In the genomic region with DNA sequence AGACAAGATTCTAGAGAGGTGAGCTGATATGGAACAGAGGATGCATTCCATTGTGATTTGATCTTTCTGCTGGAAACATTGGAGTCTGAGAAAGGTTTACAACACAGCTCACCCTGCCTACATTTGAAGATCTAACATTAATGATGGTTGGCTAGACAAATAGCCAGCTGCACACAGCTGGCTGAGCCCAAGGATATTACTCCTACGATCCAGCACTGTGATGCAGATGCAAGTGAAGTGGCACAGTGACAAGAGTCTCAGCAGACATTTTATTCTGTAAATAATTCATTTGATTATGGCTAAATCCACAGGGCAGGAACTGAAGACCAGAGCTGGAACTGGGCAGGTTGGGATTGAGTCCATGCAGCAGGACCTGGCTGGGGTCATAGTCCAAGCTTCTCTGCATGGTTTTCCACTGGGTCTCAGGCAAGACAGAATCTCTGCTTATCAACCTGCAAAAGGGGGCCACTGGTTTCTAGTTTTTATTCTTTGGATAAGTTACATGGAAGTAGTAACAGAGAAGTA, we compare ENCODE assay signal across 15 mouse cellular contexts.
DNase-seq lines count a peak whose midpoint lies in the region; ATAC-seq and TF ChIP-seq lines count a peak whose summit lies in the region.
"Had no signal": no experiment of that assay in that cellular context is flagged by ENCODE, and none has a peak within 500 bp of the region (broad histone marks: within the 10 kb centered on the region; RNA-seq: fewer than 3 reads in every experiment).

No protein-coding gene starts in this region.

- TF ChIP-seq POLR2A in lung, adult 2 months (IDR thresholded peaks at IDR 0.05; ENCODE audit: borderline replicate concordance, extremely low read depth, low read depth, low read length), result no peak

- ATAC-seq in lung, embryonic 14.5 days (ENCODE audit: insufficient read depth), result peak; percentile 47
- ATAC-seq: forebrain, embryonic 14.5 days; hindbrain, postnatal 0 days; Patski had no signal

- H3K27me3 ChIP-seq in heart, embryonic 10.5 days (ENCODE audit: insufficient read depth, poor library complexity, severe bottlenecking), result no peaks in the 10 kb centered on the region
- no peaks in the 10 kb centered on the region for H3K27me3 ChIP-seq in lung, embryonic 14.5 days (ENCODE audit: insufficient read depth, low read length)
- H3K27me3 ChIP-seq: neural tube, embryonic 12.5 days; Patski had no signal

- no peak overlapping the region for H3K4me3 ChIP-seq in heart, embryonic 10.5 days
- H3K4me3 ChIP-seq in lung, embryonic 14.5 days (ENCODE audit: low read depth, low read length), result no peak overlapping the region
- no peak overlapping the region for H3K4me3 ChIP-seq in lung, adult 2 months (replicated peaks; ENCODE audit: extremely low read depth, low read depth, low read length)
- H3K4me3 ChIP-seq: neural tube, embryonic 12.5 days had no signal

- TF ChIP-seq CTCF in lung, embryonic 14.5 days (IDR thresholded peaks at IDR 0.05; ENCODE audit: low read depth), result no peak
- no peak for TF ChIP-seq CTCF in lung, adult 2 months (IDR thresholded peaks at IDR 0.05; ENCODE audit: insufficient read depth, low read length)

- no peaks in the 10 kb centered on the region for H3K36me3 ChIP-seq in heart, embryonic 10.5 days
- no peaks in the 10 kb centered on the region for H3K36me3 ChIP-seq in lung, embryonic 14.5 days (ENCODE audit: insufficient read depth)
- H3K36me3 ChIP-seq: neural tube, embryonic 12.5 days had no signal

- H3K27ac ChIP-seq in heart, embryonic 10.5 days, result no peak overlapping the region
- H3K27ac ChIP-seq in lung, embryonic 14.5 days (ENCODE audit: low read depth), result no peak overlapping the region
- H3K27ac ChIP-seq: hindbrain, postnatal 0 days; liver, embryonic 14.5 days; neural tube, embryonic 12.5 days had no signal

- H3K4me2 ChIP-seq in lung, embryonic 14.5 days, result no peak overlapping the region
- H3K4me2 ChIP-seq: neural tube, embryonic 12.5 days had no signal

- peaks cover 9% of the 10 kb centered on the region for H3K4me1 ChIP-seq in heart, embryonic 10.5 days
- 0 out of 2 replicates have a peak, but pooled peaks cover 3% of the 10 kb centered on the region for H3K4me1 ChIP-seq in lung, embryonic 14.5 days (ENCODE audit: insufficient read depth)
- peaks cover 34% of the 10 kb centered on the region for H3K4me1 ChIP-seq in lung, adult 2 months (ENCODE audit: control insufficient read depth, insufficient read depth, low read length)
- H3K4me1 ChIP-seq: neural tube, embryonic 12.5 days had no signal

- H3K9ac ChIP-seq in lung, embryonic 14.5 days, result no peak overlapping the region
- H3K9ac ChIP-seq: liver, embryonic 14.5 days; neural tube, embryonic 12.5 days had no signal

- WGBS in heart, embryonic 10.5 days, result 85% methylated on average over 1 of the region's 1 CpGs
- WGBS in lung, embryonic 14.5 days, result 34% methylated on average over 1 of the region's 1 CpGs
- WGBS in lung, adult 2 months, result 51% methylated on average over 1 of the region's 1 CpGs

- no peaks in the 10 kb centered on the region for H3K9me3 ChIP-seq in heart, embryonic 10.5 days
- no peaks in the 10 kb centered on the region for H3K9me3 ChIP-seq in lung, embryonic 14.5 days (ENCODE audit: low read depth, low read length)
- H3K9me3 ChIP-seq: neural tube, embryonic 12.5 days had no signal

- peak; percentile 96 for DNase-seq in heart, adult 11 months
- DNase-seq in heart, embryonic 10.5 days (ENCODE audit: low spot score), result no peak
- DNase-seq in lung, embryonic 14.5 days, result peak; percentile 81
- no peak for DNase-seq in lung, adult 2 months
- DNase-seq in kidney, postnatal 25 days, result peak; percentile 23 to 40
- peak; percentile 26 for DNase-seq in skeletal muscle tissue, adult 2 months (ENCODE audit: low read depth, low spot score)
- DNase-seq in right cerebral cortex, postnatal 14 days, result no peak
- DNase-seq in cerebellum, adult 9-11 months, result no peak
- DNase-seq: cerebellum, postnatal 14 days; thymus, postnatal 4 days had no signal

Comparison
In these comparisons a context has a peak if more than half of its experiments do, and no peak if none do; other contexts are left out.
1. DNase-seq: peak in heart, adult 11 months (single experiment), lung, embryonic 14.5 days (single experiment), kidney, postnatal 25 days (2 of 2) and skeletal muscle tissue, adult 2 months (single experiment); none in heart, embryonic 10.5 days (single experiment), lung, adult 2 months (single experiment), right cerebral cortex, postnatal 14 days (single experiment) and cerebellum, adult 9-11 months (single experiment).